19 mouse cellular contexts compared by ENCODE assay signal in the genomic region with DNA sequence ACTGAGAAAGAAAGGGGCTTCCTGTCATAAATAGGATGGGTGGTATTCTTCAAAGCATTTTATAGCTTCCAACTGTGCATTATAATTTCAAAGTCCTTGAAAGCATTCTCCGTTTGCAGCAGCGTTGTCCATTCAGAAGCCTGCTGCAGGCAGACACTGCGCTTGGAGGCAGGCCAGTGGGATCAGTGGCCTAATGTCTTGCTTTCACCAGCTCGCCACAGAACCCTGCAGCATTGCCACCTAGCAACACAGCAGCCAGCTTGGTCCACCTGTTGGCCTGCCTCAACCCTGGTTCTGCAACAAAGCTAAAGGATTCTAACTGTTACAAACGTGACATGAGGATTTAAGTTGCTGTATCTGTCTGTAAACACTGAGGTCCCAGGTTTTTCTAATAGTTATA.
A peak's percentile ranks its signal among the peaks of the same experiment; 100 is the strongest.
DNase-seq lines count a peak whose midpoint lies in the region; ATAC-seq lines count a peak whose summit lies in the region.
"Had no signal": no experiment of that assay in that cellular context is flagged by ENCODE, and none has a peak within 500 bp of the region (broad histone marks: within the 10 kb centered on the region; RNA-seq: fewer than 3 reads in every experiment).

No protein-coding gene starts in this region.

- H3K4me3 ChIP-seq in forebrain, embryonic 14.5 days (ENCODE audit: low read depth, low read length) = no peak overlapping the region
- H3K4me3 ChIP-seq in forebrain, embryonic 12.5 days (replicated peaks) = no peak overlapping the region
- H3K4me3 ChIP-seq in embryonic facial prominence, embryonic 15.5 days (replicated peaks) = no peak overlapping the region
- H3K4me3 ChIP-seq in limb, embryonic 11.5 days (ENCODE audit: low read depth, low read length) = no peak overlapping the region
- H3K4me3 ChIP-seq: forebrain, embryonic 13.5 days; liver, embryonic 15.5 days; midbrain, embryonic 15.5 days; stomach, embryonic 15.5 days had no signal

- ATAC-seq in forebrain, embryonic 14.5 days = no peak
- ATAC-seq in forebrain, embryonic 12.5 days (ENCODE audit: low FRiP score) = no peak
- no peak for ATAC-seq in embryonic facial prominence, embryonic 15.5 days (ENCODE audit: insufficient number of reproducible peaks, low FRiP score, low TSS enrichment, low read depth)
- ATAC-seq in limb, embryonic 11.5 days (ENCODE audit: insufficient number of reproducible peaks, low FRiP score, low TSS enrichment, low read depth) = no peak
- ATAC-seq: forebrain, embryonic 13.5 days; inflammation-experienced regulatory T-cells, adult 6 months; midbrain, embryonic 15.5 days had no signal

- peaks cover 10% of the 10 kb centered on the region for H3K4me1 ChIP-seq in forebrain, embryonic 14.5 days (ENCODE audit: control insufficient read depth, insufficient read depth, low read length)
- peaks cover 23% of the 10 kb centered on the region for H3K4me1 ChIP-seq in forebrain, embryonic 12.5 days
- H3K4me1 ChIP-seq in embryonic facial prominence, embryonic 15.5 days = peaks cover 78% of the 10 kb centered on the region
- H3K4me1 ChIP-seq in limb, embryonic 11.5 days (ENCODE audit: control insufficient read depth, insufficient read depth, low read length) = peaks cover 38% of the 10 kb centered on the region

- 0 out of 2 replicates have a peak, but pooled peaks cover 8% of the 10 kb centered on the region for H3K36me3 ChIP-seq in forebrain, embryonic 14.5 days (ENCODE audit: control insufficient read depth, insufficient read depth, low read length)
- H3K36me3 ChIP-seq in forebrain, embryonic 12.5 days (replicated peaks) = peaks cover 7% of the 10 kb centered on the region
- peaks cover 90% of the 10 kb centered on the region for H3K36me3 ChIP-seq in embryonic facial prominence, embryonic 15.5 days
- peaks cover 14% of the 10 kb centered on the region for H3K36me3 ChIP-seq in limb, embryonic 11.5 days (ENCODE audit: control insufficient read depth, insufficient read depth, low read length)
- H3K36me3 ChIP-seq: midbrain, embryonic 15.5 days had no signal

- 44% methylated on average over 5 of the region's 5 CpGs for WGBS in forebrain, embryonic 14.5 days
- 66% methylated on average over 5 of the region's 5 CpGs for WGBS in forebrain, embryonic 12.5 days
- WGBS in embryonic facial prominence, embryonic 15.5 days = 34% methylated on average over 5 of the region's 5 CpGs
- 28% methylated on average over 5 of the region's 5 CpGs for WGBS in limb, embryonic 11.5 days

- H3K9me3 ChIP-seq in forebrain, embryonic 14.5 days (replicated peaks; ENCODE audit: control insufficient read depth, low read length) = no peaks in the 10 kb centered on the region
- no peaks in the 10 kb centered on the region for H3K9me3 ChIP-seq in forebrain, embryonic 12.5 days
- no peaks in the 10 kb centered on the region for H3K9me3 ChIP-seq in embryonic facial prominence, embryonic 15.5 days (replicated peaks)
- H3K9me3 ChIP-seq in limb, embryonic 11.5 days (ENCODE audit: control insufficient read depth, low read length) = no peaks in the 10 kb centered on the region
- H3K9me3 ChIP-seq: forebrain, embryonic 13.5 days; liver, embryonic 15.5 days; midbrain, embryonic 15.5 days; stomach, embryonic 15.5 days had no signal

- no peaks in the 10 kb centered on the region for H3K27me3 ChIP-seq in forebrain, embryonic 14.5 days (replicated peaks; ENCODE audit: control insufficient read depth, insufficient read depth, low read length)
- peaks cover 6% of the 10 kb centered on the region; the same call in 1 of the 2 replicates for H3K27me3 ChIP-seq in forebrain, embryonic 12.5 days
- H3K27me3 ChIP-seq in embryonic facial prominence, embryonic 15.5 days = no peaks in the 10 kb centered on the region
- no peaks in the 10 kb centered on the region for H3K27me3 ChIP-seq in limb, embryonic 11.5 days (ENCODE audit: control insufficient read depth, insufficient read depth, low read length)
- H3K27me3 ChIP-seq: forebrain, embryonic 13.5 days; liver, embryonic 15.5 days; midbrain, embryonic 15.5 days; stomach, embryonic 15.5 days had no signal

- DNase-seq in forebrain, embryonic 14.5 days (ENCODE audit: low spot score) = peak; percentile 44
- peak; percentile 56 for DNase-seq in kidney, postnatal 10 days
- no peak for DNase-seq in kidney, postnatal 25 days
- DNase-seq in limb, embryonic 11.5 days (ENCODE audit: low spot score) = peak; percentile 52
- no peak for DNase-seq in testis, postnatal 14 days (ENCODE audit: low spot score)
- DNase-seq in spleen, postnatal 10 days (ENCODE audit: low spot score in 2 of 2) = no peak
- DNase-seq: heart, postnatal 10 days; kidney, adult 8-10 months; right cerebral cortex, postnatal 14 days; spleen, adult 18-20 months; thymus, adult 2 months had no signal

- H3K9ac ChIP-seq in forebrain, embryonic 14.5 days (ENCODE audit: low read length) = no peak overlapping the region
- no peak overlapping the region for H3K9ac ChIP-seq in forebrain, embryonic 12.5 days
- H3K9ac ChIP-seq in embryonic facial prominence, embryonic 15.5 days = no peak overlapping the region
- no peak overlapping the region for H3K9ac ChIP-seq in limb, embryonic 11.5 days (ENCODE audit: low read length)
- H3K9ac ChIP-seq: forebrain, embryonic 13.5 days; liver, embryonic 15.5 days; midbrain, embryonic 15.5 days; stomach, embryonic 15.5 days had no signal

- no peak overlapping the region for H3K27ac ChIP-seq in forebrain, embryonic 14.5 days (ENCODE audit: low read depth, low read length)
- H3K27ac ChIP-seq in forebrain, embryonic 12.5 days = no peak overlapping the region
- H3K27ac ChIP-seq in embryonic facial prominence, embryonic 15.5 days (replicated peaks) = peak overlapping the region; percentile 66
- no peak overlapping the region; the same call in 1 of the 2 replicates for H3K27ac ChIP-seq in limb, embryonic 11.5 days (replicated peaks; ENCODE audit: low read depth, low read length)
- H3K27ac ChIP-seq: forebrain, embryonic 13.5 days; liver, embryonic 15.5 days had no signal

- no peak overlapping the region for H3K4me2 ChIP-seq in forebrain, embryonic 14.5 days (ENCODE audit: low read length)
- no peak overlapping the region for H3K4me2 ChIP-seq in forebrain, embryonic 12.5 days
- H3K4me2 ChIP-seq in embryonic facial prominence, embryonic 15.5 days (replicated peaks) = no peak overlapping the region
- no peak overlapping the region for H3K4me2 ChIP-seq in limb, embryonic 11.5 days (ENCODE audit: low read depth, severe bottlenecking)
- H3K4me2 ChIP-seq: forebrain, embryonic 13.5 days; heart, embryonic 11.5 days; liver, embryonic 15.5 days; midbrain, embryonic 15.5 days; stomach, embryonic 15.5 days had no signal

Comparison
In these comparisons a context has a peak if more than half of its experiments do, and no peak if none do; other contexts are left out.
1. DNase-seq: peak in forebrain, embryonic 14.5 days (single experiment), kidney, postnatal 10 days (single experiment) and limb, embryonic 11.5 days (single experiment); none in kidney, postnatal 25 days (0 of 2), testis, postnatal 14 days (single experiment) and spleen, postnatal 10 days (0 of 2).